Mouse (Mus musculus): ENCODE results near the gene Usp8.

DNA sequence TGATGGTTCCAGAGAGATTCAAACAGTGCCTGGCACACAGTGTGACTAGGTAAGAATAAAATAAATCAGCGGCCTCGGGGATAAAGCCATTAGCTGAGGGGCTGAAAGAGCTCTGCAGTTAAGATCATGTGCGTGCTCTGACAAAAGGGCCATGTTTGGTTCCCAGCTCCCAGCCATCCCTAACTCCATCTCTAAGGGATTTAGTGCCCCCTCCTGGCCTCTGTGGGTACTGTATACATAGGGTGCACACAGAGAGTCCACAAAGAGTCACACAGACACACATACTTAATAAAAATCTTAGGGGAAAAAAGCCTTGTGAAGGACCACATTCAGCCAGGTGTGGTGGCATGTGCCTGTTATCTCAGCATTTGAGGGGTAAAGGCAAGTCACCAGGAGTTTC lies 60.5 kb downstream of the Usp8 start:
- TF ChIP-seq EP300 (IDR thresholded peaks at IDR 0.05; ENCODE audit: low read depth) (no peak), CTCF (IDR thresholded peaks at IDR 0.05; ENCODE audit: low read depth) (peak; percentile 37; the same call in 1 of the 2 replicates)
